Mouse (Mus musculus): ENCODE data around the gene Mthfd1l.

DNA sequence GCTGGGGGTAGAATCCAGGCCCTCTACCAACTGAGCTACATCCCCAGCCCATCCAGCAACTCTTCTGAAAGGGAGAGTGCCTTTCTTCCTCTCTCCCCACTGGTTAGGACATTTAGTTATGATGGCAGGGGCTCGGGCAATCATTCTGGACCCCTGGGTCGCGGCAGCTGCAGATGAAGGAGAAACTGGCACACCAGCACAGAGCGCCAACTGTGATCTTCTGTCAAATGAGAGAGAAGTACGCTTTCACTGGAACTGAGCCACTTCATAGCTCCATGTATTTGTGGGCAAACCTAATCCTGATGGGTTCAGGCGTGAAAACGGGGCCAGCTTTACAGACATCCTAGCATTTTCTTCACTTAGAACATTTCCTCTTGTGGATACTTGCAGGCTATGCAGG lies 97.1 kb downstream of the Mthfd1l start:
- TF ChIP-seq REST (IDR thresholded peaks at IDR 0.05; ENCODE audit: insufficient read depth, insufficient read length) (no peak), USF1 (IDR thresholded peaks at IDR 0.05; ENCODE audit: low read depth) (no peak), POLR2A (IDR thresholded peaks at IDR 0.05; ENCODE audit: insufficient read length, low read depth) (no peak), MAX (IDR thresholded peaks at IDR 0.05; ENCODE audit: low read depth) (no peak), POLR2AphosphoS2 (IDR thresholded peaks at IDR 0.05; ENCODE audit: insufficient read length, low read depth) (no peak)

Measured in myocyte (in vitro differentiated cells).